Mouse (Mus musculus): ENCODE measurements around the gene Olfr263. TPM values are rescaled to one million over a fixed set of nuclear protein-coding genes. Genes with fewer than 3 reads are reported as not detected.

Olfr263 gene
- total and polyA plus RNA-seq, 2 experiments from 2014 or later = not detected

DNA sequence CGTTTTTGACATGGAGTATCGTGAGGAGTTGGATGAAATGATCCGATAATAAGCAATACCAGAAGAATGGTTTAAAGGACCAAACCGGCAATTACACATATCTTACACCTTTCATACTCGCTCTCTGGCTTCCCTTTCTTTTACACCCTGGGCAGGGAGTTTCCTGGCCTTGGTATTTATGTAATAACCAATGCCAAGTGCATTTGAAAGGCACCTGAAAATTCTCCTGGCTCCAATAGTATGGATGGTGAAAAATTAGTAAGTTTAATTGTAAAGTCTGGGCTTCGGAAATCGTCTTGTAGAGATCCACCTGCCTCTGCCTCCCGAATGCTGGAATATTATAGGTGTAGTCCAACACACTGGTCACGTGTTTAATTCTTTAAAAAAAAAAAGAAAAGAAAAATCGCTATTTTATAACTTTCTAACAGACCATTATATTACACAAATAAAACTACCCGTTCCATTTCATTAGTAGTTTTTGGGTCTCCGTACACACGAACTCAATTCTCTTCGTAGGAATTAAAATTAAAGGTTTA, 39.8 kb downstream of the Olfr263 start:
- peak overlapping the region; percentile 64 for H3K4me3 ChIP-seq (ENCODE audit: low read length)
- H3K9ac ChIP-seq (replicated peaks; ENCODE audit: low read length) = peak overlapping the region; percentile 53
- DNase-seq (ENCODE audit: low spot score) (peak; percentile 8), ATAC-seq (no peak)
- H3K4me1 ChIP-seq (ENCODE audit: insufficient read depth, low read length) = no peaks in the 10 kb centered on the region
- no peak overlapping the region for H3K27ac ChIP-seq
- no peaks in the 10 kb centered on the region for H3K9me3 ChIP-seq (ENCODE audit: low read length)
- H3K4me2 ChIP-seq (ENCODE audit: low read depth, low read length) = peak overlapping the region; percentile 86
- no peaks in the 10 kb centered on the region for H3K27me3 ChIP-seq (ENCODE audit: insufficient read depth, low read length)
- WGBS = 3% methylated on average over 14 of the region's 14 CpGs
- TF ChIP-seq CTCF (IDR thresholded peaks at IDR 0.05; ENCODE audit: low read depth) = no peak
- no peaks in the 10 kb centered on the region for H3K36me3 ChIP-seq (ENCODE audit: insufficient read depth, low read length)

DNA sequence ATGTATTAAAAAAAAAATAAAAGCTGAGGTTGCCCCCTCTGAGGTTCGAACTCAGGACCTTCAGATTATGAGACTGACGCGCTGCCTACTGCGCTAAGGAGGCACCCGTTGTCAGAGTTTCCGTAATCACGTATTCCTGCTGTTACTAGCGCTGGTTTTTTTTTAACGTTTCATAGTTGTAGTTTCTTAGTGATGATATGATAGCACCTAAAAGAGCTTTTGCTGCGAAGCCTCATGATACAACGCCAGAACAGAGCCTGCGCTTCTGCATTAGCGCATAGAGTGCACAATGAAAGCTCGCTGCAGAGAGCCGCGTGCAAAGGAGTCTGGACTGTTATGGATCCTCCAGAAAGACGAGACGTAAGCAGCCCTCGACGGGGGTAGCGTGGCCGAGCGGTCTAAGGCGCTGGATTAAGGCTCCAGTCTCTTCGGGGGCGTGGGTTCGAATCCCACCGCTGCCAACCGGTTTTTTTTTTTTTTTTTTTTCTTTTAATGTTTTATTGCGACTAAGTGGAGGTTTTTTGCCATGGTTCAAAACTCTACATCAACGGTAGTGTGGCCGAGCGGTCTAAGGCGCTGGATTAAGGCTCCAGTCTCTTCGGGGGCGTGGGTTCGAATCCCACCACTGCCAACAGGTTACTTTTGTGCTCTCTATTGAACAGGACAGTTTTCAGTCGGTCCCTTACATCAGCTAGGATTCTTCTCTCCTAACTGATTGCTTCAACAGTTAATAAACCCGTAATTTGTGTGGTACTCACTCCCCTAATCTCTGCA, 40.4 kb downstream of the Olfr263 start:
- DNase-seq (ENCODE audit: low spot score) (peak; percentile 88), ATAC-seq (peak; percentile 90)
- Histone ChIP-seq H3K27ac (peak overlapping the region; percentile 71; the same call in 1 of the 2 replicates), H3K36me3 (ENCODE audit: insufficient read depth, low read length) (no peaks in the 10 kb centered on the region), H3K9ac (replicated peaks; ENCODE audit: low read length) (peak overlapping the region; percentile 35), H3K27me3 (ENCODE audit: insufficient read depth, low read length) (no peaks in the 10 kb centered on the region), H3K4me3 (ENCODE audit: low read length) (peak overlapping the region; percentile 64), H3K9me3 (ENCODE audit: low read length) (no peaks in the 10 kb centered on the region), H3K4me1 (ENCODE audit: insufficient read depth, low read length) (no peaks in the 10 kb centered on the region), H3K4me2 (ENCODE audit: low read depth, low read length) (peak overlapping the region; percentile 86)
- TF ChIP-seq CTCF (IDR thresholded peaks at IDR 0.05; ENCODE audit: low read depth) = no peak
- WGBS = under 1% methylated on average over 39 of the region's 39 CpGs

DNA sequence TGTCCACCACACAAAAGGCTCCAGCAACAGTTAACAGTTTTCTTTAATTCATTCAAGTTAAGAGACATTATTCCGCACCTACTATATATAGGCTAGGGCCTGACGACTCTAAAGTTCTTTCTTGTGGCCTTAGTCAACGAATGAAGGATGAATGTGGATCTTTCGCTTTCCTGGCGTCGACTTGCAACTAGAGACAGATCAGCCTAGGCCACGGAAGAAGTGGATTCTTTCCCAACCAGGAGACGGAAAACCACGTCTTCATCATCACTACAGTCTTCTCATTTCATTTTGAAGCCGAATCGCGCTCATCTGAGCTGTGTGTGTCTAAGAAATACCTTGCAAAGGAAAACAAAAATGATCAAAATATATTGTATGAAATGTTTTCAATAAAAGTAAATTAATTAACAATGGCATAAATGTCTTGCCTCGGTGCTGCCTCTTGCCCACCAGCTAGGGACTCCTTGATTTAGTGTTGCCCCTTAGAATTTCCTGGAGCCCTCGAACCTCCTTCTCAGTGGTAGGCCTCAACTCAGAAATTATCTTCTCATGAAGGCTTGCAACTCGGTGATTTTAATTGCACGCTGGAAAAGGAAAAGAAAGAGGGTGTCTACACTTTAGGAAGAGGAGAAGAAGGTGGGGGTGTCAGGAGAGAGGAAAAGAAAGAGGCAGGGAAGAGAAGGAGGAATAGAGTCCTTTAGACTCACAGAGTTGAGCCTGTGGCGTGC, 41.2 kb downstream of the Olfr263 start:
- no peaks in the 10 kb centered on the region for H3K9me3 ChIP-seq (ENCODE audit: low read length)
- peak overlapping the region; percentile 64 for H3K4me3 ChIP-seq (ENCODE audit: low read length)
- H3K27me3 ChIP-seq (ENCODE audit: insufficient read depth, low read length) = no peaks in the 10 kb centered on the region
- TF ChIP-seq CTCF (IDR thresholded peaks at IDR 0.05; ENCODE audit: low read depth) = no peak
- 38% methylated on average over 17 of the region's 17 CpGs for WGBS
- no peak overlapping the region for H3K9ac ChIP-seq (replicated peaks; ENCODE audit: low read length)
- ATAC-seq (no peak), DNase-seq (ENCODE audit: low spot score) (no peak)
- no peaks in the 10 kb centered on the region for H3K36me3 ChIP-seq (ENCODE audit: insufficient read depth, low read length)
- no peak overlapping the region for H3K27ac ChIP-seq
- peak overlapping the region; percentile 65 for H3K4me2 ChIP-seq (ENCODE audit: low read depth, low read length)
- no peaks in the 10 kb centered on the region for H3K4me1 ChIP-seq (ENCODE audit: insufficient read depth, low read length)

DNA sequence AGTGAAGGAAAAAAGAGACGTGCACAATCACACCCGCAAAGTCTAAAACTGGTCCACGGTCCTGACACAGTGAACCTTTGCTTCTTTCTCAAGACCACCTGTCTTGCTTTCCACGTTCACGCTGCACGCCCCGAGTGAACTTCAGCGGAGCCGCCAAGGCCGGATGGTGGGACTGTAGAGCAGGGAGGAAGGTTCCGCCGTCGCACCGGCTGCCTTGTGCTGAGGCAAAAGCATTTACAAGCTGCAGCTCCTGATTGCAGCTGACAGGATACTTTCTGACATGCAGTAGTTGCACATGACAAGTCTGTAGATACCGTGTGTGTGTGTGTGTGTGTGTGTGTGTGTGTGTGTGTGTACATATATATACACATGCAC, 41.7 kb downstream of the Olfr263 start:
- no peak for TF ChIP-seq CTCF (IDR thresholded peaks at IDR 0.05; ENCODE audit: low read depth)
- Histone ChIP-seq H3K4me1 (ENCODE audit: insufficient read depth, low read length) (no peaks in the 10 kb centered on the region), H3K4me2 (ENCODE audit: low read depth, low read length) (peak overlapping the region; percentile 65), H3K27me3 (ENCODE audit: insufficient read depth, low read length) (no peaks in the 10 kb centered on the region), H3K4me3 (ENCODE audit: low read length) (peak overlapping the region; percentile 56), H3K36me3 (ENCODE audit: insufficient read depth, low read length) (no peaks in the 10 kb centered on the region), H3K27ac (no peak overlapping the region), H3K9me3 (ENCODE audit: low read length) (no peaks in the 10 kb centered on the region), H3K9ac (replicated peaks; ENCODE audit: low read length) (no peak overlapping the region)
- WGBS = 8% methylated on average over 15 of the region's 15 CpGs
- DNase-seq (ENCODE audit: low spot score) = peak; percentile 45
- ATAC-seq = no peak

GRCm38 (mm10) chr13:21171600-21172150, 42.2 kb downstream of the Olfr263 start:
- H3K4me3 ChIP-seq (ENCODE audit: low read length) = peak overlapping the region; percentile 56
- ATAC-seq = no peak
- peak; percentile 75 for DNase-seq (ENCODE audit: low spot score)
- no peak overlapping the region for H3K27ac ChIP-seq
- no peaks in the 10 kb centered on the region for H3K27me3 ChIP-seq (ENCODE audit: insufficient read depth, low read length)
- no peaks in the 10 kb centered on the region for H3K36me3 ChIP-seq (ENCODE audit: insufficient read depth, low read length)
- WGBS = under 1% methylated on average over 12 of the region's 12 CpGs
- H3K9me3 ChIP-seq (ENCODE audit: low read length) = no peaks in the 10 kb centered on the region
- no peaks in the 10 kb centered on the region for H3K4me1 ChIP-seq (ENCODE audit: insufficient read depth, low read length)
- peak overlapping the region; percentile 65 for H3K4me2 ChIP-seq (ENCODE audit: low read depth, low read length)
- TF ChIP-seq CTCF (IDR thresholded peaks at IDR 0.05; ENCODE audit: low read depth) = peak; percentile 53
- peak overlapping the region; percentile 26; the same call in 1 of the 2 replicates for H3K9ac ChIP-seq (replicated peaks; ENCODE audit: low read length)

GRCm38 (mm10) chr13:21172241-21173027, 43.0 kb downstream of the Olfr263 start:
- peak; percentile 78 for DNase-seq (ENCODE audit: low spot score)
- Histone ChIP-seq H3K4me1 (ENCODE audit: insufficient read depth, low read length) (no peaks in the 10 kb centered on the region), H3K27me3 (ENCODE audit: insufficient read depth, low read length) (no peaks in the 10 kb centered on the region), H3K4me2 (ENCODE audit: low read depth, low read length) (peak overlapping the region; percentile 65), H3K4me3 (ENCODE audit: low read length) (peak overlapping the region; percentile 56), H3K36me3 (ENCODE audit: insufficient read depth, low read length) (no peaks in the 10 kb centered on the region), H3K27ac (peak overlapping the region; percentile 0; the same call in 1 of the 2 replicates), H3K9me3 (ENCODE audit: low read length) (no peaks in the 10 kb centered on the region), H3K9ac (replicated peaks; ENCODE audit: low read length) (0 out of 2 replicates have a peak overlapping the region, but pooled peaks have one; percentile 28)
- under 1% methylated on average over 16 of the region's 16 CpGs for WGBS
- peak; percentile 66 for ATAC-seq
- no peak; the same call in 1 of the 2 replicates for TF ChIP-seq CTCF (IDR thresholded peaks at IDR 0.05; ENCODE audit: low read depth)

Data from hindbrain, postnatal 0 days (tissue).